9 mouse cellular contexts compared by ENCODE assay signal in genomic region chr17:35710705-35711347, GRCm38 (mm10). TPM values are rescaled to one million over a fixed set of nuclear protein-coding genes. Genes with fewer than 3 reads are reported as not detected.
A peak's percentile ranks its signal among the peaks of the same experiment; 100 is the strongest.
DNase-seq lines count a peak whose midpoint lies in the region; ATAC-seq and TF ChIP-seq lines count a peak whose summit lies in the region.
"Had no signal": no experiment of that assay in that cellular context is flagged by ENCODE, and none has a peak within 500 bp of the region (broad histone marks: within the 10 kb centered on the region; RNA-seq: fewer than 3 reads in every experiment).

No protein-coding gene starts in this region.

- no peak for DNase-seq in heart, embryonic 10.5 days (ENCODE audit: low spot score)
- no peak for DNase-seq in heart, adult 8-10 months (ENCODE audit: low spot score)
- DNase-seq in adrenal gland, postnatal 25 days: peak; percentile 41
- no peak for DNase-seq in hindbrain, embryonic 10.5 days (ENCODE audit: low spot score)
- peak; percentile 44 for DNase-seq in limb, embryonic 14.5 days (ENCODE audit: low spot score)
- no peak for DNase-seq in left cerebral cortex, adult 2 months (ENCODE audit: extremely low spot score in 1 of 2, low spot score in 2 of 2)
- no peak for DNase-seq in gastrocnemius, adult 18-20 months (ENCODE audit: low spot score)
- DNase-seq in thymus, postnatal 25 days: no peak

- no peak for TF ChIP-seq CTCF in left cerebral cortex, adult 2 months (IDR thresholded peaks at IDR 0.05)

- H3K27ac ChIP-seq in heart, embryonic 10.5 days: peak overlapping the region; percentile 85
- peak overlapping the region; percentile 73 for H3K27ac ChIP-seq in hindbrain, embryonic 10.5 days
- H3K27ac ChIP-seq in limb, embryonic 14.5 days (replicated peaks; ENCODE audit: low read depth, low read length): no peak overlapping the region
- H3K27ac ChIP-seq in left cerebral cortex, adult 2 months: no peak overlapping the region

- H3K36me3 ChIP-seq in heart, embryonic 10.5 days: no peaks in the 10 kb centered on the region
- no peaks in the 10 kb centered on the region for H3K36me3 ChIP-seq in hindbrain, embryonic 10.5 days
- H3K36me3 ChIP-seq in limb, embryonic 14.5 days (ENCODE audit: control insufficient read depth, insufficient read depth, low read length): no peaks in the 10 kb centered on the region

- ATAC-seq in limb, embryonic 14.5 days (ENCODE audit: low FRiP score, low read depth): no peak

- H3K4me1 ChIP-seq in heart, embryonic 10.5 days: peaks cover 47% of the 10 kb centered on the region
- H3K4me1 ChIP-seq in hindbrain, embryonic 10.5 days (replicated peaks): peaks cover 28% of the 10 kb centered on the region
- peaks cover 2% of the 10 kb centered on the region; the same call in 1 of the 2 replicates for H3K4me1 ChIP-seq in limb, embryonic 14.5 days (ENCODE audit: control insufficient read depth, insufficient read depth, low read length)

- H3K9ac ChIP-seq in limb, embryonic 14.5 days (ENCODE audit: low read depth, low read length, severe bottlenecking): no peak overlapping the region

- H3K4me2 ChIP-seq in limb, embryonic 14.5 days (replicated peaks; ENCODE audit: low read depth, low read length, severe bottlenecking): no peak overlapping the region

- H3K4me3 ChIP-seq in heart, embryonic 10.5 days: 0 out of 2 replicates have a peak overlapping the region, but pooled peaks have one; percentile 16
- H3K4me3 ChIP-seq in hindbrain, embryonic 10.5 days: peak overlapping the region; percentile 14
- no peak overlapping the region for H3K4me3 ChIP-seq in limb, embryonic 14.5 days (replicated peaks; ENCODE audit: low read length)
- H3K4me3 ChIP-seq in left cerebral cortex, adult 2 months: no peak overlapping the region

- 26% methylated on average over 8 of the region's 8 CpGs for WGBS in heart, embryonic 10.5 days
- 46% methylated on average over 8 of the region's 8 CpGs for WGBS in hindbrain, embryonic 10.5 days
- 30% methylated on average over 8 of the region's 8 CpGs for WGBS in limb, embryonic 14.5 days

- H3K27me3 ChIP-seq in heart, embryonic 10.5 days (ENCODE audit: insufficient read depth, poor library complexity, severe bottlenecking): no peaks in the 10 kb centered on the region
- no peaks in the 10 kb centered on the region for H3K27me3 ChIP-seq in hindbrain, embryonic 10.5 days (ENCODE audit: insufficient read depth, poor library complexity, severe bottlenecking)
- H3K27me3 ChIP-seq in limb, embryonic 14.5 days (ENCODE audit: control insufficient read depth, insufficient read depth, low read length): no peaks in the 10 kb centered on the region

- TF ChIP-seq POLR2A in limb, embryonic 14.5 days (IDR thresholded peaks at IDR 0.05; ENCODE audit: borderline replicate concordance, extremely low read depth, insufficient read depth, insufficient read length): no peak

- intact Hi-C loops in left cerebral cortex, adult 2 months (cut with DNase I): no loop called here

- no peaks in the 10 kb centered on the region for H3K9me3 ChIP-seq in heart, embryonic 10.5 days
- no peaks in the 10 kb centered on the region for H3K9me3 ChIP-seq in hindbrain, embryonic 10.5 days
- H3K9me3 ChIP-seq in limb, embryonic 14.5 days (ENCODE audit: control insufficient read depth, low read length): no peaks in the 10 kb centered on the region

RNA-seq across cellular contexts. Expression of gene Ddr1, which starts 6.4 kb away (rescaled TPM):
- 109 and 158 TPM in 2 replicates for polyA plus RNA-seq in heart, embryonic 10.5 days (2016; fragmentation: Nextera tagmentation; extraction: Ambion mirVana)
- total RNA-seq in heart, adult 8-10 months (2022): 10 to 100 TPM; 23.8 to 30.0 (median 29.5) TPM
- total RNA-seq in adrenal gland, postnatal 25 days (2021): 41.7 and 54.6 TPM in 2 replicates
- 134 and 184 TPM in 2 replicates for polyA plus RNA-seq in hindbrain, embryonic 10.5 days (2016; fragmentation: Nextera tagmentation; extraction: Ambion mirVana)
- polyA plus RNA-seq in limb, embryonic 14.5 days (2012; rRNA removed): 49.4 and 60.1 TPM in 2 replicates
- polyA plus RNA-seq in limb, embryonic 14.5 days (2014; fragmentation: Nextera tagmentation; extraction: Ambion mirVana): 56.7 and 58.2 TPM in 2 replicates
- total RNA-seq in left cerebral cortex, adult 2 months (2021): 10 to 100 TPM; 47.2 to 47.8 TPM
- 10 to 100 TPM; 12.4 to 17.1 TPM for total RNA-seq in gastrocnemius, adult 18-20 months (2021)
- total RNA-seq: common myeloid progenitor, adult 5-6 weeks had no signal

RNA-seq across cellular contexts. Expression of gene Gtf2h4, which starts 37.3 kb away (rescaled TPM):
- 34.7 and 43.5 TPM in 2 replicates for polyA plus RNA-seq in heart, embryonic 10.5 days (2016; fragmentation: Nextera tagmentation; extraction: Ambion mirVana)
- 10 to 100 TPM; 18.4 to 22.2 (median 21.2) TPM for total RNA-seq in heart, adult 8-10 months (2022)
- total RNA-seq in adrenal gland, postnatal 25 days (2021): 22.4 and 26.9 TPM in 2 replicates
- polyA plus RNA-seq in hindbrain, embryonic 10.5 days (2016; fragmentation: Nextera tagmentation; extraction: Ambion mirVana): 45.7 and 56.5 TPM in 2 replicates
- polyA plus RNA-seq in limb, embryonic 14.5 days (2012; rRNA removed): 43.0 and 52.0 TPM in 2 replicates
- polyA plus RNA-seq in limb, embryonic 14.5 days (2014; fragmentation: Nextera tagmentation; extraction: Ambion mirVana): 40.7 and 44.9 TPM in 2 replicates
- total RNA-seq in left cerebral cortex, adult 2 months (2021): 10 to 100 TPM; 34.5 to 35.9 TPM
- 10 to 100 TPM; 17.7 to 18.9 TPM for total RNA-seq in gastrocnemius, adult 18-20 months (2021)

RNA-seq across cellular contexts. Expression of gene Vars2, which starts 43.4 kb away (rescaled TPM):
- 17.5 and 18.6 TPM in 2 replicates for polyA plus RNA-seq in heart, embryonic 10.5 days (2016; fragmentation: Nextera tagmentation; extraction: Ambion mirVana)
- 10 to 100 TPM; 30.4 to 34.9 (median 31.8) TPM for total RNA-seq in heart, adult 8-10 months (2022)
- 41.5 and 65.4 TPM in 2 replicates for total RNA-seq in adrenal gland, postnatal 25 days (2021)
- polyA plus RNA-seq in hindbrain, embryonic 10.5 days (2016; fragmentation: Nextera tagmentation; extraction: Ambion mirVana): 16.7 and 17.4 TPM in 2 replicates
- polyA plus RNA-seq in limb, embryonic 14.5 days (2012; rRNA removed): 35.4 and 47.8 TPM in 2 replicates
- 14.8 and 18.7 TPM in 2 replicates for polyA plus RNA-seq in limb, embryonic 14.5 days (2014; fragmentation: Nextera tagmentation; extraction: Ambion mirVana)
- total RNA-seq in left cerebral cortex, adult 2 months (2021): 10 to 100 TPM; 33.2 to 42.6 TPM
- total RNA-seq in gastrocnemius, adult 18-20 months (2021): 10 to 100 TPM in 1 of 2 experiments, 1 to 10 TPM in 1; 9.8 to 13.7 TPM

Comparison
In these comparisons a context has a peak if more than half of its experiments do, and no peak if none do; other contexts are left out.
1. DNase-seq: peak in adrenal gland, postnatal 25 days (single experiment) and limb, embryonic 14.5 days (single experiment); none in heart, embryonic 10.5 days (single experiment), heart, adult 8-10 months (single experiment), hindbrain, embryonic 10.5 days (single experiment), left cerebral cortex, adult 2 months (0 of 2), gastrocnemius, adult 18-20 months (single experiment) and thymus, postnatal 25 days (single experiment).
2. H3K27ac ChIP-seq: peak in heart, embryonic 10.5 days (single experiment) and hindbrain, embryonic 10.5 days (single experiment); none in limb, embryonic 14.5 days (single experiment) and left cerebral cortex, adult 2 months (single experiment).
3. H3K4me3 ChIP-seq: peak in heart, embryonic 10.5 days (single experiment) and hindbrain, embryonic 10.5 days (single experiment); none in limb, embryonic 14.5 days (single experiment) and left cerebral cortex, adult 2 months (single experiment).